In the genomic region with DNA sequence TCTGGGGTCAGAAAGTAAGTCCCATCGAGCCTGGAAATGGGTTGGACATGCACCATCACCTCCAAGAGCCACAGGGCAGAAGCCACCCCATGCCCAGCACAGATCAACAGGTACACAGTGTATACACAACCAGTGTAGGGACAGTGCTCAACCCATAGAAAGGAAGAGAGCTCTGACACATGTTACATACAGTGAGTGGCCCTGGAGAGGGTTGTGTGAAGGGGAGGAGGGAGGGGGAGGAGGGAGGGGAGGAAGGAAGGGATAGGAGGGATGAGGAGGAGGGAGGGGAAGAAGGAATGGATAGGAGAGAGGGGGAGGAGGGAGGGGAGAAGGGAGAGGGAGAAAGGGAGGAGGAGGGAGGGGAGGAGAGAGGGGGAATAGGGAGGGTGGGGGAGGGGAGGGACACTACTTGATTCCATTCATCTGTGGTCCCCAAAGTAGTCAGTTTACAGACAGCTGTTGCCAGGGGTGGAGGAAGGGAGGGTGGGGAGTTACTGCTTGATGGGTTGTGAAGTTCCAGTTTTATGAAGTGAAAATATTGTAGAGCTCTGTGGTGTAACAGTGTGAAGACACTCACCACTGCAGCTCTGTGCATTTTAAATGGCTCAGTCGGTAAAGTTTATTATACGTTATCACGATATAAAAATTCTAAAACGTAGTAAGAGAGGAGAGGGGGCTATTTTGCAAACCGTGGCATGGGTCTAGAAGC, we compare ENCODE assay signal across 14 mouse cellular contexts. TPM values are rescaled to one million over a fixed set of nuclear protein-coding genes. Genes with fewer than 3 reads are reported as not detected.
A peak's percentile ranks its signal among the peaks of the same experiment; 100 is the strongest.
DNase-seq lines count a peak whose midpoint lies in the region; ATAC-seq and TF ChIP-seq lines count a peak whose summit lies in the region.
"Had no signal": no experiment of that assay in that cellular context is flagged by ENCODE, and none has a peak within 500 bp of the region (broad histone marks: within the 10 kb centered on the region; RNA-seq: fewer than 3 reads in every experiment).

No protein-coding gene starts in this region.

- peak overlapping the region; percentile 94 for H3K27ac ChIP-seq in layer of hippocampus, adult 2 months
- H3K27ac ChIP-seq in embryonic facial prominence, embryonic 14.5 days (replicated peaks; ENCODE audit: low read depth, low read length), result no peak overlapping the region
- H3K27ac ChIP-seq in hindbrain, postnatal 0 days, result peak overlapping the region; percentile 48; the same call in 1 of the 2 replicates
- H3K27ac ChIP-seq in neural tube, embryonic 13.5 days (replicated peaks), result peak overlapping the region; percentile 74
- no peak overlapping the region for H3K27ac ChIP-seq in heart, adult 2 months
- H3K27ac ChIP-seq: embryonic facial prominence, embryonic 13.5 days had no signal

- no peaks in the 10 kb centered on the region for H3K9me3 ChIP-seq in embryonic facial prominence, embryonic 14.5 days (ENCODE audit: control insufficient read depth, low read length)
- no peaks in the 10 kb centered on the region for H3K9me3 ChIP-seq in hindbrain, postnatal 0 days (ENCODE audit: low read length)
- H3K9me3 ChIP-seq in neural tube, embryonic 13.5 days, result no peaks in the 10 kb centered on the region
- H3K9me3 ChIP-seq: embryonic facial prominence, embryonic 13.5 days had no signal

- H3K4me1 ChIP-seq in embryonic facial prominence, embryonic 14.5 days (ENCODE audit: control insufficient read depth, insufficient read depth, low read length), result no peaks in the 10 kb centered on the region
- peaks cover 28% of the 10 kb centered on the region for H3K4me1 ChIP-seq in hindbrain, postnatal 0 days (ENCODE audit: insufficient read depth, low read length)
- peaks cover 76% of the 10 kb centered on the region for H3K4me1 ChIP-seq in neural tube, embryonic 13.5 days (replicated peaks)
- H3K4me1 ChIP-seq in heart, adult 2 months (ENCODE audit: control insufficient read depth, insufficient read depth, low read length), result no peaks in the 10 kb centered on the region

- no peak for TF ChIP-seq EP300 in heart, adult 2 months (IDR thresholded peaks at IDR 0.05; ENCODE audit: insufficient read depth, low read depth, low read length)

- no peak for DNase-seq in layer of hippocampus, adult 2 months (ENCODE audit: low spot score in 2 of 2)
- DNase-seq in layer of hippocampus, postnatal 25 days (ENCODE audit: extremely low spot score in 1 of 2, low spot score in 1 of 2), result no peak
- no peak for DNase-seq in embryonic facial prominence, embryonic 14.5 days (ENCODE audit: low spot score)
- DNase-seq in hindbrain, postnatal 0 days (ENCODE audit: low spot score), result no peak
- DNase-seq in layer of hippocampus, adult 9-11 months, result no peak
- no peak for DNase-seq in heart, adult 2 months
- DNase-seq: gastrocnemius, postnatal 10 days; kidney, adult 9 months; lung, adult 2 months had no signal

- H3K27me3 ChIP-seq in embryonic facial prominence, embryonic 14.5 days (replicated peaks; ENCODE audit: control insufficient read depth, insufficient read depth, low read length), result no peaks in the 10 kb centered on the region
- H3K27me3 ChIP-seq in hindbrain, postnatal 0 days (ENCODE audit: insufficient read depth, low read length), result no peaks in the 10 kb centered on the region
- H3K27me3 ChIP-seq in neural tube, embryonic 13.5 days, result peaks cover 16% of the 10 kb centered on the region
- peaks cover 2% of the 10 kb centered on the region; the same call in 1 of the 2 replicates for H3K27me3 ChIP-seq in heart, adult 2 months (ENCODE audit: control insufficient read depth, insufficient read depth, low read length)
- H3K27me3 ChIP-seq: embryonic facial prominence, embryonic 13.5 days had no signal

- TF ChIP-seq POLR2A in heart, adult 2 months (IDR thresholded peaks at IDR 0.05; ENCODE audit: insufficient read depth, low read depth, low read length), result no peak

- no peaks in the 10 kb centered on the region for H3K79me2 ChIP-seq in heart, adult 2 months (replicated peaks; ENCODE audit: control insufficient read depth, insufficient read depth, low read length)

- H3K9ac ChIP-seq in embryonic facial prominence, embryonic 14.5 days (ENCODE audit: low read depth, low read length), result no peak overlapping the region
- no peak overlapping the region for H3K9ac ChIP-seq in hindbrain, postnatal 0 days (replicated peaks; ENCODE audit: low read length)
- no peak overlapping the region for H3K9ac ChIP-seq in neural tube, embryonic 13.5 days
- H3K9ac ChIP-seq in heart, adult 2 months (ENCODE audit: low read depth, low read length), result no peak overlapping the region
- H3K9ac ChIP-seq: embryonic facial prominence, embryonic 13.5 days had no signal

- ATAC-seq in embryonic facial prominence, embryonic 14.5 days (ENCODE audit: low read depth), result peak; percentile 31; the same call in 1 of the 2 replicates
- peak; percentile 41 for ATAC-seq in hindbrain, postnatal 0 days
- ATAC-seq in neural tube, embryonic 13.5 days (ENCODE audit: low read depth), result peak; percentile 30; the same call in 1 of the 2 replicates
- ATAC-seq in erythroid progenitor cell, adult 5-6 weeks (replicated peaks; ENCODE audit: low FRiP score, poor library complexity, severe bottlenecking), result no peak

- WGBS in embryonic facial prominence, embryonic 14.5 days, result 69% methylated on average over 6 of the region's 6 CpGs
- WGBS in hindbrain, postnatal 0 days, result 47% methylated on average over 6 of the region's 6 CpGs
- 56% methylated on average over 6 of the region's 6 CpGs for whole genome bisulfite sequencing in neural tube, embryonic 13.5 days
- WGBS in heart, adult 2 months, result 69% methylated on average over 6 of the region's 6 CpGs

- no peak overlapping the region for H3K4me3 ChIP-seq in layer of hippocampus, adult 2 months
- H3K4me3 ChIP-seq in embryonic facial prominence, embryonic 14.5 days (ENCODE audit: low read depth, low read length), result no peak overlapping the region
- no peak overlapping the region for H3K4me3 ChIP-seq in hindbrain, postnatal 0 days (ENCODE audit: low read length)
- no peak overlapping the region for H3K4me3 ChIP-seq in neural tube, embryonic 13.5 days
- H3K4me3 ChIP-seq in heart, adult 2 months, result no peak overlapping the region
- H3K4me3 ChIP-seq: embryonic facial prominence, embryonic 13.5 days had no signal

- no peaks in the 10 kb centered on the region for H3K36me3 ChIP-seq in embryonic facial prominence, embryonic 14.5 days (ENCODE audit: control insufficient read depth, insufficient read depth, low read length)
- no peaks in the 10 kb centered on the region for H3K36me3 ChIP-seq in hindbrain, postnatal 0 days (ENCODE audit: insufficient read depth, low read length)
- H3K36me3 ChIP-seq in neural tube, embryonic 13.5 days, result no peaks in the 10 kb centered on the region
- H3K36me3 ChIP-seq in heart, adult 2 months (ENCODE audit: control insufficient read depth, insufficient read depth, low read length), result no peaks in the 10 kb centered on the region
- H3K36me3 ChIP-seq: embryonic facial prominence, embryonic 13.5 days had no signal

- no peak for TF ChIP-seq CTCF in layer of hippocampus, adult 2 months (conservative IDR thresholded peaks at IDR 0.05)
- no peak for TF ChIP-seq CTCF in hindbrain, postnatal 0 days (IDR thresholded peaks at IDR 0.05; ENCODE audit: low read depth)
- no peak for TF ChIP-seq CTCF in heart, adult 2 months (IDR thresholded peaks at IDR 0.05)

- intact Hi-C loops in heart, adult 2 months (cut with DNase I), result no loop called here

- no peak overlapping the region for H3K4me2 ChIP-seq in embryonic facial prominence, embryonic 14.5 days (ENCODE audit: low read depth, low read length)
- no peak overlapping the region for H3K4me2 ChIP-seq in hindbrain, postnatal 0 days (ENCODE audit: low read depth, low read length)
- H3K4me2 ChIP-seq in neural tube, embryonic 13.5 days, result no peak overlapping the region
- H3K4me2 ChIP-seq: embryonic facial prominence, embryonic 13.5 days had no signal

RNA-seq across cellular contexts. Expression of a gene that starts 45.5 kb away (rescaled TPM):
- 100 to 1,000 TPM; 232 to 244 TPM for total RNA-seq in layer of hippocampus, adult 2 months (2021)
- 100 to 1,000 TPM; 180 to 224 TPM for total RNA-seq in layer of hippocampus, postnatal 25 days (2021)
- 1.3 and 1.7 TPM in 2 replicates for polyA plus RNA-seq in embryonic facial prominence, embryonic 14.5 days (2014; fragmentation: Nextera tagmentation; extraction: Ambion mirVana)
- total RNA-seq in hindbrain, postnatal 0 days (2014; rRNA removed), result 69.2 and 78.5 TPM in 2 replicates
- 10.8 and 13.3 TPM in 2 replicates for polyA plus RNA-seq in hindbrain, postnatal 0 days (2015; fragmentation: Nextera tagmentation; extraction: Ambion mirVana)
- 34.2 and 35.8 TPM in 2 replicates for polyA plus RNA-seq in neural tube, embryonic 13.5 days (2015; fragmentation: Nextera tagmentation; extraction: Ambion mirVana)
- total RNA-seq in erythroid progenitor cell, adult 5-6 weeks (2015; ENCODE audit: low replicate concordance), result 1.1 and 1.7 TPM in 2 replicates
- total RNA-seq in erythroid progenitor cell, adult 5-6 weeks (2017; ENCODE audit: low replicate concordance), result 1.0 and 1.6 TPM in 2 replicates
- under 1 TPM; 0.05 to 0.07 TPM for total RNA-seq in heart, adult 2 months (2021)
- 0.03 and 0.06 TPM in 2 replicates for polyA plus RNA-seq in heart, adult 2 months (2012; rRNA removed)
- polyA plus RNA-seq: C2C12; heart, postnatal 0 days had no signal

Comparison
In these comparisons a context has a peak if more than half of its experiments do, and no peak if none do; other contexts are left out.
1. H3K27ac ChIP-seq: peak in layer of hippocampus, adult 2 months (single experiment), hindbrain, postnatal 0 days (single experiment) and neural tube, embryonic 13.5 days (single experiment); none in embryonic facial prominence, embryonic 14.5 days (single experiment) and heart, adult 2 months (single experiment).
2. RNA of a gene that starts 45.5 kb away (total RNA-seq): 232 to 244 TPM in layer of hippocampus, adult 2 months, 180 to 224 TPM in layer of hippocampus, postnatal 25 days and 69.2 to 78.5 TPM in hindbrain, postnatal 0 days; 1.0 to 1.7 TPM in erythroid progenitor cell, adult 5-6 weeks and 0.05 to 0.07 TPM in heart, adult 2 months; every median in the first group is over 10 times any median in the second.